ENCODE assay signal across 12 mouse cellular contexts in the genomic region with DNA sequence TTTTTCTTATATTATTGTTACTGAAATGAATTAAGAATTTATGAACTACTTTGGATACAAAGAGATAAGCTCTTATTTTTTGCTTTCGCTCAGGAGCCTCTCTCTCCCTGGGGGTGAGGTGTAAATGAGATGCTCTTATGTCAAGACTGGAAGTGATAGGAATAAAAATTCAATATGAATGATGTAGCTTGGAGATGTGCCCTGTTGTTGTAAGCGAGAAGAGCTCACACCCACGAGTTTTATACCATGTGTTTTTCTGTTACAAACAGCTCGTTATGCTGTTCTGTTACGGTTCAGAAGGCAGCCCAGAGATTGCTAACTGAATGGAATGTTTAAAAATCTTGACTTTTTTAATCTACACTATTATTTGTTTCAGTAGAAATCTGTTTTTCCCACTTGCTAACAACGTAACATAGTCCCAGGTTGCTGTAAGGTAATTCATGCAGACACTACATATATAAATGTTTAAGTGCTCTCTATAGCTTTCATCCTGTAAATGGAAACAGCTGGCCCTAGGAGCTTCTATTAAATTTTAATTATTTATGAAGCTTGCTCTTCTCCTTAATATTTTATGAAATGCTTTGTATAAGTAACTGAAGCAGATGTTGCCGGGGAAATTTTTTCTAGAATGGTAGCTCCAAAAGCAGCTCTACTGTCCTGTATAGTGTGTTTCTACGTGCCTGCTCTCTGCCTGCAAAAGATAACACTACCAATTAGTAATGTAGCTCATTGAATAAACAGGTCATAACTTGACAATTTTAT.
DNase-seq lines count a peak whose midpoint lies in the region; ATAC-seq and TF ChIP-seq lines count a peak whose summit lies in the region.
"Had no signal": no experiment of that assay in that cellular context is flagged by ENCODE, and none has a peak within 500 bp of the region (broad histone marks: within the 10 kb centered on the region; RNA-seq: fewer than 3 reads in every experiment).

No protein-coding gene starts in this region.

- no peak overlapping the region for H3K9ac ChIP-seq in forebrain, embryonic 16.5 days (replicated peaks; ENCODE audit: low read depth, low read length)
- H3K9ac ChIP-seq in neural tube, embryonic 14.5 days (replicated peaks; ENCODE audit: low read depth, low read length): no peak overlapping the region
- H3K9ac ChIP-seq: heart, embryonic 13.5 days; limb, embryonic 13.5 days had no signal

- H3K4me1 ChIP-seq in forebrain, embryonic 16.5 days (replicated peaks; ENCODE audit: control insufficient read depth, insufficient read depth, low read length): peaks cover 3% of the 10 kb centered on the region; the same call in 1 of the 2 replicates
- H3K4me1 ChIP-seq in neural tube, embryonic 14.5 days (ENCODE audit: control insufficient read depth, insufficient read depth, low read length): no peaks in the 10 kb centered on the region
- H3K4me1 ChIP-seq: limb, embryonic 13.5 days had no signal

- no peak overlapping the region for H3K4me3 ChIP-seq in layer of hippocampus, adult 2 months
- no peak overlapping the region for H3K4me3 ChIP-seq in forebrain, embryonic 16.5 days (replicated peaks; ENCODE audit: low read length)
- no peak overlapping the region for H3K4me3 ChIP-seq in neural tube, embryonic 14.5 days (ENCODE audit: low read depth, low read length)
- H3K4me3 ChIP-seq: heart, embryonic 13.5 days; limb, embryonic 13.5 days had no signal

- intact Hi-C loops in left cerebral cortex, postnatal 36 days (cut with DNase I): no loop called here

- no peaks in the 10 kb centered on the region for H3K9me3 ChIP-seq in forebrain, embryonic 16.5 days (ENCODE audit: control insufficient read depth, low read length)
- no peaks in the 10 kb centered on the region for H3K9me3 ChIP-seq in neural tube, embryonic 14.5 days (ENCODE audit: control insufficient read depth, low read length)
- H3K9me3 ChIP-seq: heart, embryonic 13.5 days; limb, embryonic 13.5 days had no signal

- no peaks in the 10 kb centered on the region for H3K27me3 ChIP-seq in forebrain, embryonic 16.5 days (replicated peaks; ENCODE audit: control insufficient read depth, insufficient read depth, low read length)
- no peaks in the 10 kb centered on the region for H3K27me3 ChIP-seq in neural tube, embryonic 14.5 days (ENCODE audit: control insufficient read depth, insufficient read depth, low read length)
- H3K27me3 ChIP-seq: heart, embryonic 13.5 days; limb, embryonic 13.5 days had no signal

- 0 out of 2 replicates have a peak, but pooled peaks cover 4% of the 10 kb centered on the region for H3K36me3 ChIP-seq in forebrain, embryonic 16.5 days (ENCODE audit: control insufficient read depth, insufficient read depth)
- H3K36me3 ChIP-seq in neural tube, embryonic 14.5 days (ENCODE audit: control insufficient read depth, insufficient read depth, low read length): no peaks in the 10 kb centered on the region; the same call in 1 of the 2 replicates

- WGBS in forebrain, embryonic 16.5 days: 37% methylated on average over 8 of the region's 8 CpGs
- 45% methylated on average over 8 of the region's 8 CpGs for whole genome bisulfite sequencing in neural tube, embryonic 14.5 days

- peak; percentile 72 for ATAC-seq in forebrain, embryonic 16.5 days
- peak; percentile 89 for ATAC-seq in neural tube, embryonic 14.5 days (ENCODE audit: low read depth)
- ATAC-seq: activated CD4-positive, CD25-positive, alpha-beta regulatory T cell, adult 4 months had no signal

- no peak overlapping the region for H3K4me2 ChIP-seq in forebrain, embryonic 16.5 days (ENCODE audit: low read length)
- no peak overlapping the region for H3K4me2 ChIP-seq in neural tube, embryonic 14.5 days (ENCODE audit: low read depth, low read length)
- H3K4me2 ChIP-seq: heart, embryonic 13.5 days; limb, embryonic 13.5 days had no signal

- H3K27ac ChIP-seq in layer of hippocampus, adult 2 months: no peak overlapping the region
- H3K27ac ChIP-seq in forebrain, embryonic 16.5 days (ENCODE audit: low read length): peak overlapping the region; percentile 44
- peak overlapping the region; percentile 52; the same call in 1 of the 2 replicates for H3K27ac ChIP-seq in neural tube, embryonic 14.5 days (ENCODE audit: low read depth, low read length)
- H3K27ac ChIP-seq: heart, embryonic 13.5 days; limb, embryonic 13.5 days had no signal

- peak; percentile 29 to 53 for DNase-seq in layer of hippocampus, adult 2 months (ENCODE audit: low spot score in 2 of 2)
- DNase-seq in layer of hippocampus, adult 8-10 months (ENCODE audit: low spot score in 2 of 2): no peak
- DNase-seq in layer of hippocampus, adult 9-10 months (ENCODE audit: low spot score): peak; percentile 22
- DNase-seq in MN1 (ENCODE audit: low spot score): no peak
- no peak for DNase-seq in left cerebral cortex, postnatal 36 days (ENCODE audit: low spot score in 2 of 2)
- DNase-seq: cerebellum, adult 2 months; right cerebral cortex, postnatal 25 days had no signal

- no peak for TF ChIP-seq CTCF in layer of hippocampus, adult 2 months (conservative IDR thresholded peaks at IDR 0.05)

Comparison
In these comparisons a context has a peak if more than half of its experiments do, and no peak if none do; other contexts are left out.
1. DNase-seq: peak in layer of hippocampus, adult 2 months (2 of 2) and layer of hippocampus, adult 9-10 months (single experiment); none in layer of hippocampus, adult 8-10 months (0 of 2), MN1 (single experiment) and left cerebral cortex, postnatal 36 days (0 of 2).